Mouse (Mus musculus) small intestine, adult 2 months (tissue): ENCODE results near the gene Gm37240. TPM values are rescaled to one million over a fixed set of nuclear protein-coding genes. Genes with fewer than 3 reads are reported as not detected.

Source experiments
- H3K27ac ChIP-seq: fragments of 200-500 bp; 2 replicates; pipeline ENCODE4 v1.5.1; 2012; ENCODE audit warnings: low read depth, low read length, control low read depth, inconsistent platforms; ENCODE audit not compliant: insufficient read depth
- H3K27me3 ChIP-seq: fragments of 200-500 bp; 2 replicates; pipeline ENCODE4 v1.6.1; 2012; ENCODE audit warnings: mild to moderate bottlenecking, moderate library complexity, low read length, inconsistent platforms; ENCODE audit not compliant: control insufficient read depth, insufficient read depth
- H3K36me3 ChIP-seq: fragments of 200-500 bp; 2 replicates; pipeline ENCODE4 v1.6.1; 2012; ENCODE audit warnings: mild to moderate bottlenecking, low read length, control low read depth, inconsistent platforms; ENCODE audit not compliant: control insufficient read depth, insufficient read depth
- H3K4me1 ChIP-seq: fragments of 200-500 bp; 2 replicates; pipeline ENCODE4 v1.6.1; 2012; ENCODE audit warnings: low read length, inconsistent platforms, mixed read lengths; ENCODE audit not compliant: control insufficient read depth, insufficient read depth, insufficient read length
- H3K4me3 ChIP-seq: fragments of 200-500 bp; 2 replicates; pipeline ENCODE4 v1.5.1; 2012; ENCODE audit warnings: low read depth, mild to moderate bottlenecking, control low read depth, inconsistent platforms, low read length, moderate library complexity
- CTCF ChIP-seq: fragments of 200-500 bp; IDR thresholded peaks from 2 replicates; pipeline ENCODE4 v1.5.1; 2012; ENCODE audit warnings: low read depth, mild to moderate bottlenecking, control low read depth, inconsistent platforms, low read length, moderate library complexity, mixed read lengths; ENCODE audit not compliant: insufficient replicate concordance, insufficient read length; ENCODE audit errors: extremely low read depth
- POLR2A ChIP-seq: fragments of 200-500 bp; IDR thresholded peaks from 2 replicates; pipeline ENCODE4 v1.6.1; 2012; ENCODE audit warnings: low read depth, mild to moderate bottlenecking, control low read depth, inconsistent platforms, low read length, moderate library complexity
- WGBS: fragments of 180-500 bp; shearing (Covaris S2); methylation state at CpG from one replicate; pipeline ENCODE4 v1.1.7; 2018; 5-methylcytosine and 5-hydroxymethylcytosine counted together
- polyA plus RNA-seq: library from polyadenylated mRNA; depleted of rRNA; stranded (reverse); fragments of >200 nt; gene quantifications from 2 replicates; pipeline ENCODE4 v1.2.3, GENCODE M21; 2012

Gm37240 gene
- polyA plus RNA-seq, 1 experiment, result 58.2 TPM

GRCm38 (mm10) chr3:85793166-85793565 lies 94.2 kb downstream of the Gm37240 start:
- Histone ChIP-seq H3K4me3 (no peak overlapping the region), H3K36me3 (no peaks in the 10 kb centered on the region), H3K27me3 (no peaks in the 10 kb centered on the region), H3K4me1 (no peaks in the 10 kb centered on the region), H3K27ac (no peak overlapping the region)
- no peak for TF ChIP-seq POLR2A
- TF ChIP-seq CTCF, result no peak
- 59% methylated on average over 1 of the region's 1 CpGs for WGBS

- Histone ChIP-seq H3K27me3 (no peaks in the 10 kb centered on the region), H3K4me1 (no peaks in the 10 kb centered on the region), H3K36me3 (no peaks in the 10 kb centered on the region), H3K4me3 (no peak overlapping the region), H3K27ac (no peak overlapping the region)
- 75% methylated on average over 4 of the region's 4 CpGs for WGBS
- no peak for TF ChIP-seq CTCF
- no peak for TF ChIP-seq POLR2A
Measured at GRCm38 (mm10) chr3:85789748-85790147, 97.6 kb downstream of the Gm37240 start.

DNA sequence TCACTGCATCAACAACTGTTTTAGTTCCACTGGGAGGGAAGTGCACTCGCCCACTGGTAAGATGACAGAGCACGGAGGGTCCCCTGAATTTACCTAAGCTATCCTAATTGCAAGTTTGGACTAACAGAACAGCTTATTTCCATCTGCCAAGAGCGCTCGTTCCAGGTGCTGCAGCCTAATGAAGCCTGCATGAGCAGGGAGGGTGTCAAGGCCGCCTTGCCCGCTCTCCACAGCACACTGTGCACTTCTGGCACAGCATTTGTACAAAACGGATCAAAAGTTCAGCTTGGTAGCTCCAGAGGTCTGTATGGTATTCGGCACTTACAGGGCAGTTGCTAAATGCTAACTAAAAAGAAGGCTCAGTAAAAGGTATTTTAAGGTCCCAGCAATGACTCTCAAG lies 100.8 kb downstream of the Gm37240 start:
- Histone ChIP-seq H3K27ac (no peak overlapping the region), H3K36me3 (no peaks in the 10 kb centered on the region), H3K4me3 (no peak overlapping the region), H3K4me1 (no peaks in the 10 kb centered on the region), H3K27me3 (no peaks in the 10 kb centered on the region)
- WGBS, result 78% methylated on average over 8 of the region's 8 CpGs
- TF ChIP-seq CTCF (no peak), POLR2A (no peak)

DNA sequence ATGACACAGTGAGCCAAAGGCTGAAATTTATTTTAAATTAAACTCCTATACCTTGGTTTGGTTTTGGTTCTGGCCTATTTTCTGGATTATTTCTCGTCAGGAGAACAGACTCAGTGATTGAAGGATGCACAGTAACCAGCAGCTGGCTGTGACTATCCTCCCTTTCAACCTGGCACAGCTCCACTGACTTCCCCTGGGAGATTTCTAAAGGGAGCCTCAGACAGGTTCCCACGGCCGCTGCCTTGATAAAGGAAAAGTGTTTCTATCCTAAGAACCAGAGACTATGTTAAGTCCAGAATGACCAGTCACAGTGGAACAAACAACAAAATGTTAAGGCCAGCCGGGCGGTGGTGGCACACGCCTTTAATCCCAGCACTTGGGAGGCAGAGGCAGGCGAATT lies 106.4 kb downstream of the Gm37240 start:
- Histone ChIP-seq H3K4me3 (no peak overlapping the region), H3K36me3 (no peaks in the 10 kb centered on the region), H3K4me1 (no peaks in the 10 kb centered on the region), H3K27me3 (no peaks in the 10 kb centered on the region), H3K27ac (no peak overlapping the region)
- WGBS, result 76% methylated on average over 7 of the region's 7 CpGs
- TF ChIP-seq POLR2A (no peak), CTCF (no peak)

DNA sequence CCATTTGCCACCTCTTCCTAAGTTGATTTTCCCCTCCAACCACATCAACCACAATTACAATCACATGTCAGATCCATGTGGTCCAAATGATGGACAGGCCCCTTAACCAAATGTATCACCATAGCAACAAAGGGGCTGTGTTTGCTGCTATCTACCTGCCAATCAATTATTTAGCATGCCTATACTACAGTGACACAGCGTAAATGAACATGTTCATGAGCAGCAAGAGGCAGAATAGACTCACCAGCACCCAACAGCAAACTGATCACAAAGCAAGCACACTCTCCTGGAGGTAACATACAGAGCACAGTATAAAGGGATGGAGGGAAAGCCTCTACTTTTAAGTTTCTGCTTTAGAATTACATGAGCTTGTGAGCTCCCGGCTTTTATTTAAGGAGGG lies 107.0 kb downstream of the Gm37240 start:
- WGBS, result 81% methylated on average over 2 of the region's 2 CpGs
- H3K4me1 ChIP-seq, result no peaks in the 10 kb centered on the region
- TF ChIP-seq POLR2A (no peak), CTCF (no peak)

GRCm38 (mm10) chr3:85777841-85778240 lies 109.5 kb downstream of the Gm37240 start:
- Histone ChIP-seq H3K4me3 (no peak overlapping the region), H3K27me3 (no peaks in the 10 kb centered on the region), H3K27ac (no peak overlapping the region), H3K4me1 (no peaks in the 10 kb centered on the region), H3K36me3 (no peaks in the 10 kb centered on the region)
- WGBS, result 66% methylated on average over 2 of the region's 2 CpGs
- no peak for TF ChIP-seq POLR2A
- no peak for TF ChIP-seq CTCF

More for the DNA sequence above, 107.0 kb downstream of the Gm37240 start:
- Histone ChIP-seq H3K4me3 (no peak overlapping the region), H3K36me3 (no peaks in the 10 kb centered on the region), H3K27me3 (no peaks in the 10 kb centered on the region), H3K27ac (no peak overlapping the region)

DNA sequence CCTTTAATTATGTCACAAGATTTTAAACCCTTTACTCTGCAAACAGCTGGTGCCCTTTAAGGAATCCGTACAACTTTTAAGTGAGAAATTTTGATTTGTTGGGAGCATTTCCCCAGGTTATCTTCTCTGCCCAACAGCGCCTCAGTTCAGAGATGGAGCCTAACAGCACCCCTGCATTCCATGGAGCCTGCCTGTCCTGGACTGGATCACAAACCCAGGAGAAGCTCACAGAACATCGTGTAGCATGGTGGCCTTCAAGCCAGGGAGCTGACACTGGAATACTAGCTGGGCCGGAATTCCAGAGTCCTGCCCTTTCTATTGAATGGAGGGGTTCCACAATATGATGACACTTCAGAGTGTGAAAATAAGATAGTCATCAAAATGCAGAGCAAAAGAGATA lies 110.0 kb downstream of the Gm37240 start:
- Histone ChIP-seq H3K27me3 (no peaks in the 10 kb centered on the region), H3K4me1 (no peaks in the 10 kb centered on the region), H3K36me3 (no peaks in the 10 kb centered on the region), H3K27ac (no peak overlapping the region), H3K4me3 (no peak overlapping the region)
- 88% methylated on average over 4 of the region's 4 CpGs for WGBS
- no peak for TF ChIP-seq CTCF
- TF ChIP-seq POLR2A, result no peak

GRCm38 (mm10) chr3:85776707-85777106 lies 110.6 kb downstream of the Gm37240 start:
- Histone ChIP-seq H3K4me3 (no peak overlapping the region), H3K4me1 (no peaks in the 10 kb centered on the region), H3K27ac (no peak overlapping the region), H3K36me3 (no peaks in the 10 kb centered on the region), H3K27me3 (no peaks in the 10 kb centered on the region)
- 79% methylated on average over 10 of the region's 10 CpGs for WGBS
- TF ChIP-seq POLR2A, result no peak
- TF ChIP-seq CTCF, result no peak
